Mouse (Mus musculus) MEL (cell line): ENCODE data around the gene Atp6v1g2.

ENCODE experiments used
- GATA1 ChIP-seq: IDR thresholded peaks from 2 replicates; pipeline ENCODE4 v1.6.1; 2011; ENCODE audit warnings: low read depth, low read length, improper control_type of control experiment
- ZNF384 ChIP-seq: IDR thresholded peaks from 2 replicates; pipeline ENCODE4 v1.6.1; 2012; ENCODE audit warnings: low read depth, mild to moderate bottlenecking, inconsistent platforms, low read length, improper control_type of control experiment

- no peak for TF ChIP-seq ZNF384
- TF ChIP-seq GATA1 = no peak
Measured at GRCm38 (mm10) chr17:35222299-35222698, 11.2 kb upstream of the Atp6v1g2 start.
